Mouse (Mus musculus) testis, postnatal 14 days (tissue): Measurements from ENCODE around the gene Lrrc8c.

Experiments used
- DNase-seq: peaks from one replicate; pipeline ENCODE4 v3.0.0; 2021; ENCODE audit warnings: low spot score

Lrrc8c gene

DNA sequence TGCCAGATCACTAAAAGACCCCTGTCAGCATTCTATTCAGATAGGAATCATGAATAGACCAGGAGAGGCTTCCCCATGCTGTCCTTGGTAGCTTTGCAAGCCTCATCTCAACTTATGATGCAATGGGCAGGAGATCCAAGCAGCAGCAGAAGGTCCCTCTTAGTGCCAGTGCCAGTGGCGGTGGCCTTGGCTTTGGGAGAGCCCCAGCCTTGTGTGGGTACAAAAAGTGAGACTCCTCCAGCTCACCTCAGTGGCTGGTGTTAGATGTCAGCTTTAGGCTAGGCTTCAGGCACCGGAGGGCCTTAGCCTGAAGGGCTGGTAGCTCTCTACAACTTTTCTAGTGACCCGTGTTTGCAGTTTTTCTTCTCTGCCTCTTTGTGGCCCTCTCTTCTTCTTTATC lies 18.1 kb upstream of the Lrrc8c start:
- no peak for DNase-seq

DNA sequence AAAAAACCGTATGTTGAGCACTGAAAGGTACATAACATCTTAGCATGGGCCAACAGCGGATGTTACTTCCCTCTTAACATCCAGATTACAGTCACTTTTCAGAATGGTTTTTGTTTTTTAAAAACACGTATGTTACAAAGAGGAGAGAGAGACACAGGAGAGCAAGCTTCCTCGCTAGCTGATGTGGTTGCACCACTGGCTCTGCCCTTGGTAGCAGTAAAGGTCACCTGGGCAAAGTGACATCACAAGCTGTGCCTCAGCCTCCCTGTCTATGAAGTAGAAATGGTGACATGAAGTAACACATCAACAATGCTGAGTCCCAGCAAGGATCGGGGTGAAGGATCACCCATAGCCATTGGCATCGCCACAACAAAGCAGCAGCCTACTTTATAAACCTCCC lies 10.4 kb upstream of the Lrrc8c start:
- no peak for DNase-seq

DNA sequence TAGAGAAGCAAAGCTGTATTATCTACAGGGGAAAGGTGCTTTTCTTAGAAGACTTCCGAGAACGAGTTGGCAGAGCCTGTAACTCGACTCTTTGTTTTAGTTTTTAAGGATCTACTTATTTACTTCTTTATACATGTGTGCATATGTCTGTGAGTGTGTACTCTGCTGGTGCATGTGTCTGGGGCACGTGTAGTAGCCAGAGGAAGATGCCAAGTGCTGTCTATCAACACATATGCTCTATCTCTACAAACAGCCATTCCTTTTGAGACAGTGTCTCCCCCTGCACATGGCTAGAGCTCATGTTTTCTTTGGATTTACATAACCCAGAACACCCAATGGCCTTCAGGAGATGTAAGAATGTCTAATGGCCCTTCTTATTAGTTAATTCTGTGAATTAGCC lies 6.9 kb upstream of the Lrrc8c start:
- DNase-seq, result no peak

DNA sequence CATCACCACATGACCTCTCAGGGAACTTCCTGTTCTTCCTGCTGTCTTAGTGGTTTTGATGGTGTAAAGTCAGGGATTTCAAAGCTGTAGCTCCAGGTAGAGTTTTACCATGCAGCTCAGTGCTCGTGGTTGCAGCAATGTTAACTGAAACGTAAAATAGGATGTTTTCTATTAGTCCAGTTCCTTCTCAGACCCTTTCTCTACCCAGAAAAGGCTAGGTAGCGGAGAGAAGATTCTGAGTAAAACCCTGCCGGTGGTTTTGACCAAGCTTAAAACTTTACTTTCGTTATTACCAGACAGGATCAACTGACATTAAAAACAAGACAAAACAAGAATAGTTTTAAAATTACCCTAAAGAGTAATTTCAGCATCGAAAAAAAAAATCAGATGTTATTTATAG lies 3.7 kb upstream of the Lrrc8c start:
- no peak for DNase-seq

DNA sequence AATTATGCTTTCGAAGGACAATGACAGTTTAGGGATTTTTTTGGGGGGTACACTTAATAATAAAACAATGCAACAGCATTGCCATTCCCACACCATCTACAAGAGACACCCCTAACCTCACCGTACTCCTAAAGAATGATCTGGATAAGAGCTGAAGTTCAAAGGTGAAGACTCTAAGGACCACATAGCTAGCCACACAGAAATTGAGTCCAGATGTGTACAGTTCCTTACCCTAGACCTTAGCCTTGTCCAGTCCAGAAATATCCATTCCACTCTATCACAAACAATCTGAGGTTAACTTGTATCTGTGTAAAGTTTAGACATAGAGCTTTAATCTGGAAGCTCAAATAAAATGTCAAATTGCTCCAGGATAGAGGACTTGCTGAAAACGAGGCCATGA lies 2.9 kb upstream of the Lrrc8c start:
- no peak for DNase-seq

DNA sequence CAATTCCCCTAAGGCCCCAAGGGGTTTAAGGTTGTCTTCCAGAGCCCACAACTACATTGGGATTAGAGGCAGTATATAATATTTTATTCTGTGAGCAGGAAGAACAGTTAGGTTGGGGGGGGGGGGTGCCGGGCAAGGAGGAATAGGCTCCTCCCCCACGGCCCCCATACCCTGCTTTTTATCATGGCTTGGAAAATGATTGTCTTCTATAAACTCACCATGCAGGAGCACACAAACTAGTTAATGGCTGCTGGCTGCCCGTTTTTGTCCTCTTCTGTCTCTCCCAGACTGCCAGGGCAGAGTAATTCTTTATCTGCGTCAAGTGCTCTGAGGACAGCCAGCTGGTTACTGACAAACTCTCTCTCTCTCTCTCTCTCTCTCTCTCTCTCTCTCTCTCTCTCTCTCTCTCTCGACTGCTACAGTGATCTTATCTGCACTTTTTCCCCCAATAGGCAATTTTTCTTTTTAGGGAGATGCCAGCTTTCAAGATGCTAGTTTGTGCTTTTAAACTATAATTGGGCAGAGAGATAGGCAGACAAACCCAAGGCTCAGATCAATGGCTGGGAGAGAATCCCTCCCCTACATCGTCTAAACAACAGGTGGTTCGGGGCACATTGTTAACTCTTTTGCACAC lies 1.1 kb upstream of the Lrrc8c start:
- DNase-seq, result no peak

DNA sequence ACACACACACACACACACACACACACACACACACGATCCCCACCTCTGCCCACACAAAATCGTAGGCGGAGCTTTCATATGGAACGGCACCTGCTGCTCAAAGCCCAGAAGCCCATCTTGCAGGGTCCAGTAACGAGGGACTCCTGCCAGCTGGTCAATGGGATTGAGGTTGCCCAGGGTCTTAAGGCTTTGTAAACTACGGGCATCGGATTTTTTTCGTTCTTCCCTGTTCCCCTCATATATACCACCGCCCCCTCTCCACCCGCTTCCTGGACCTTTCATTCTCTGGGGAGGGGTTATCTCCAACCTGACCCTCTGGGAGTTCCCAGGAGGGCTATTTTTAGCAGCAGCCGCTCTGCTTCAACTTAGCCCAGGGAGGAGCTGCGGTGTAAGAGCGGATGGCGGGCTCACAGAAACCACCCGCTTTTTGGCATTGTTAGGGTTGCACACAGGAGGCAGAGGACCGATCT lies 527 bp upstream of the Lrrc8c start:
- DNase-seq, result peak; percentile 15

DNA sequence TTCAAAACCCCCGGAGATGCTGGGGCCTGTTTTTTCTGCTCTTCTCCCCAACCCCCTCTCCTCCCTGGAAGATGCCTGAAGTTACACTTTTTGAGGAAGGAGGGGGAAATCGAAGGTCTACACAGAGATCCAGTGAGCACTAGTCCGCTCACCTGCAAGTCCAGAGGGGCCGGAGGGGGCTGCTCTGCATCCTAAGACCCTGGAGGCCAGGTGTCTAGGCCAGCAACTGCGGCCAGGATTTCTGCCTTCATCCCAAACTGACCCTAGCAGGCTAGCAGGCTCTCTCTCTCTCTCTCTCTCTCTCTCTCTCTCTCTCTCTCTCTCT lies 750 bp downstream of the Lrrc8c start:
- no peak for DNase-seq

DNA sequence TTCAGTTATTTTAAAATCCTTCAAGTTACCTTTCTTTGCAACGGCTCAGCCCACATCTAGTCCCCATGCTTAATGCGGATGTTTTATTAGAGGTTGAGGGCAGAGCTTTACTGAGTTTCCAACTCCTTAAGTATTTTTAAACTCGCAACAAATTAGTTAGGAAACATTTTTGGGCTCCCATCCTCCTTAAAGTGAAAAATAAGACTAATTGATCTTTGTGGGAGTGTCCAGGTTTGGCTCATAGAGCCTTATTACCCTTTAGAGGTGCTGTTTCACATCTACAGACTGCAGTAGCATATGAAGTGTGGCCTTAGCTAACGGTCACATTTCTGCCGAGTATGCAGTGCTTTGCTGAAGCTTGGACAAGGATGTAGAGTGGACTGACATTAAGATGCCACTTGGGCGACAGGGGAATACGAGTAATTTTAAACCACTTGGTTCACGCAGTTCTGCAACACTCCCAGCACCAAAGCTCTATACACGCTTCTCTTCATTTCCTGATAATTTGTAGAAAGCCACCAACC lies 1.3 kb downstream of the Lrrc8c start:
- DNase-seq, result no peak

DNA sequence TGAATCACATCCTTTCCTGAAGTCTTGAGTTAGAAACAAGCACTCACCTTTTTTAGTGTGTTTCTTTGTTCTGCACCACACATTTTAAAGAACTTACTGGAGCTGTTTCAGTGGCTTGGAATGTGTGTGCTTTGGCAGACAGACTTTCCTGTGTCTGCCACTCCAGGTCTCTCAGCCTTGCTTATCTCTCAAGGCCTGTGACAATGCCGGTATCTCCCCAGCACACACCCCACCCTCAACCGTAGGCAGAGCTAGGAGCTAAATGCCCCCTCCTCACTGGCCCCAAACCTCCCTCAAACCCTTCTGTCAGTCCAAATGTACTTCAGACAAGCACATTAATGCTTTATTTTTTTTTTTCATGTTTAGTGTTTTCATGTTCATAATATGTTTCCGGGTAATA lies 4.3 kb downstream of the Lrrc8c start:
- DNase-seq, result peak; percentile 16

DNA sequence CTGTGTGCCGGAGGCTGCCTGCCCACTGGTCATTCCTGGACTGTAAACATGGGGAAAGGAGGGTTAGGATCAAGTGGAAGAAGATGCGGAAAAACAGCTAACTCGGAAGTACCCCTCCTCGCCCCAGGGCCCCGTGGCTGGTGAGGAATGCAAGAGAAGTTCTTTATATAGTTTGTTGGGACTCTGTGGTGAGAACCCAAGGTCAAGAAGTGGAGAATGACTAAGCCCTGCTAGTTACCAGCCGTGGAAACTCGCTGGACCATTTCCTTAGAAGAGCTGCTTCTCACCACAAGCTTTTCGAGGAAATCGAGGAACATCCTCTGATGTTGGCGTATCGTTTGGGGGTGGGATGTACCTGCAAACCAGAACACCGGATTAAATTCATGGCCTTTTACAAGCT lies 5.8 kb downstream of the Lrrc8c start:
- DNase-seq, result no peak

DNA sequence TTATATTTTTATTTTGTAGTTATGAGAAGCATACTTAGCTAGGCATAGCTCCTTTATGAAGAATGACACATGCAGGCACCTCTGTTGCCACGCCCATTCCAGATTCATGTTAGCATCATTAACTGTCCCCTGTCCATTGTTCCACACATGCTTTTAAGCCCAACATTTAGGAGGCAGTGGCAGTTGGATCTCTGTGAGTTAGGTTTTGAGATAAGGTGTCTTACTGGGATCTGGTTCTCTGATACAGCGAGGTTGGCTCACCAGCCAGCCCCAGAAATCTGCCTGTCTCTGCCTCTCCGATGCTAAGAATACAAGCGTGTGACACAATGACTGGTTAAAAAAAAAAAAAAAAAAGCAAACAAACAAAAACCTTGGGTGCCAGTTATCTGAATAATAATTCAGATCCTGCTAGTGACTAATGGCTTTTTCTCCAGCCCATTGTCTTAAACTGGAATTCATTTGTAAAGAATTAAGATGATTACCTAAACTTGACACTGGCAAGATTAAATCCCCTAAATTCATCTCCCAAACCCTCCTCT lies 7.0 kb downstream of the Lrrc8c start:
- no peak for DNase-seq

DNA sequence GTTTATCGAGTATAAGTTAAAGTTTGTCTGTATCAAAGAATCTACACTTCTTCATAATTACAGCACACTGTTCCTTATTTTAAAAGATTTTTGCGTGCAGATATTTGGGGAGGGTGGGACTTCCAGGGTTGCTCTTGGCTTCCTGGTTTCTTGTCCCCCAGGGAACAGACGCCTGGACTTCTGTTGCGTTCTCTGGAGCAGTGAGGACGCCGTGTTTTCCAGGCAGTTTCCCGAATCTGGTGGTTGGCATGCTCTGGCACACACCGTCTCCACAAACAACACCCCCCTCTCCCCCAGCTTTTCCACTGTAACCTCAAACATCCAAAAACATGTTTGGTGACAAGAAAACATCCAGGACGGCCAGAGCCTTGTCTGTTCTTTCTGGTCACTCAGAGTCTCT lies 7.6 kb downstream of the Lrrc8c start:
- no peak for DNase-seq

DNA sequence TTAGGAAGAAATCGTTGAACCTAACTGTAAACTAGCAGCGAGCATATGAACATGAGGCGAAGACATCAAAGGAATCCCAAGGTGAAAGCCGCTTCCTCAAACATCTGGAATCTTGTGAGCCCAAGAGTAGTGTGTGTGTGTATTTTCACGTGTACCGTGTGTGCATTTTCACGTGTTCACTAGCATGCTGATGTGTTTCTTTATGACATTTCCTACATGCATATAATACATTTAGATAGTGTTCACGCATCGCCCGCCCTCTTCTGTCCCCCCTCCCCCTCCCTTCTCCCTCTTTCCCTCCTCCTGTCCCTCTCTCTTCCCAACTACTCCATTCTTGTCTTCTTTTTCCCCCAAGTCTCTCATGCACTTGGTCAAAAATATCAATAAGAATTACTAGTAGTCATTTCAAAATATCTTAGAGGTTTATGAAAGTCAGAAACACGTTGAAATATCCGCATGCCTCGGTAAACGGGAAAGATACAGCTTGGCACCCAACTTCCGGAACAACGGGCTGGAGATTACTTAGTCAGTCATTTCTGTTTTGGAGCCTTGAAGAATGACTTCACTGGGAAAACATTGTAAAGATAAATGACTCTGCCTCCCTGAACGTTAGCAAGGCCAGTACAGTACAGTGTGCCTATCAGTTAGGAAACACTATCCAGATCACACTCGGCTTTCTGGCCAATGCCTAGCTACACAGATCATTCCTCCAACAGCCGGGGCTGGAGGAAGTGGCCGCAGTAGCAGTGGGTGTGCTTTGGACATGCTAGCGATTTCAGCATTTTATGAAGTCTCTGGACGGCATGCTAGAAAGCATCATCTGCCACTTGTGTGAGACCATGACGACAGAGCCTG lies 8.5 kb downstream of the Lrrc8c start:
- DNase-seq, result peak; percentile 46

DNA sequence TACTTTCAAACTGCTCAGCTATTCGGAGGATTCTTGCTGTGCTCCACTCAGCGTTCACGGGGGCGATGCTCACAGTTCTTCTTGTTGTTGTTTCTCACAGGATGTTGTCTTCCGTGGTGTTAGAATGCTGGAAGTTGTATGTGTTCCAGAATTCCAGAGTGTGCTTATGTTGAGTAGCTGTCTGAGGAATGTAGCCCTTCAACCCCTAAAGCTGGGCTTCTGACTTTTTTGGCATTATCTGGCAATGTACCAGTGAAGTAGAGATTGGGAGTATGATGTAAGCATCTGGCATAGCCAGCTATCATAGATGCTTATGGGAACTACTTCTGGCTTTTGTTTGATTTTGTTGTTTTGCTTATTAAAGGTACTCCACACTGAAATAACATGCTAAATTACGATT lies 11.4 kb downstream of the Lrrc8c start:
- DNase-seq, result no peak

DNA sequence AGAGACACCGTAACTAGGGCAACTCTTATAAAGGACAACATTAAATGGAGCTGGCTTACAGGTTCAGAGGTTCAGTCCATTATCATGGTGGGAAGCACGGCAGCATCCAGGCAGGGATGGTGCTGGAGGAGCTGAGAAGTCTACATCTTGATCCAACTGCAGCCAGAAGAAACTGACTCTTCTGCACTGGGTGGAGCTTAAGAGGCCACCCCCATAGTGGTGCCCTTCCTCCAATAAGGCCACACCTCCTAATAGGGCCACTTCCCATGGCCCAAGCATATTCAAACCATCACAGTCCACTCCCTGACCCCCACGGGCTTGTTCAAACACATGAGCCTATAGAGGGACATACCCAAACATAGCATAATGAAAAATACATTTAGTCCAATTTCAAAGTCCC lies 16.0 kb downstream of the Lrrc8c start:
- DNase-seq, result no peak

DNA sequence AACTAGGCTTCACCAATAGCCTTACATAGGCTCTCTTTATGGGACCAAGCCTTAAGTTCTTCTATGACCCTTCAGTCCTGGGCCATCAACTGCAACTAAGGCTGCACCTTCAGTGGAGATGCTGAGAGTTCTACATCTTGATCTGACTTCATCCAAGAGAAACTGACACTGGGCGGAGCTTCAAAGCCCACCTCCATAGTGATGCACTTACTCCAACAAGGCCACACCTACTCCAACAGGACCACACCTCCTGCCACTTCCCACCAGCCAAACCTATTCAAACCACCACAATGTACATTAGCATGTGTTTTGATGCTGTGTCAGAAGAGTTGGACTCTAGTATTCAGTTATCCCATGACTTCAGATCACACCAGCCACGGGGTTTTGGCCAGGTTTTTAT lies 17.0 kb downstream of the Lrrc8c start:
- no peak for DNase-seq

DNA sequence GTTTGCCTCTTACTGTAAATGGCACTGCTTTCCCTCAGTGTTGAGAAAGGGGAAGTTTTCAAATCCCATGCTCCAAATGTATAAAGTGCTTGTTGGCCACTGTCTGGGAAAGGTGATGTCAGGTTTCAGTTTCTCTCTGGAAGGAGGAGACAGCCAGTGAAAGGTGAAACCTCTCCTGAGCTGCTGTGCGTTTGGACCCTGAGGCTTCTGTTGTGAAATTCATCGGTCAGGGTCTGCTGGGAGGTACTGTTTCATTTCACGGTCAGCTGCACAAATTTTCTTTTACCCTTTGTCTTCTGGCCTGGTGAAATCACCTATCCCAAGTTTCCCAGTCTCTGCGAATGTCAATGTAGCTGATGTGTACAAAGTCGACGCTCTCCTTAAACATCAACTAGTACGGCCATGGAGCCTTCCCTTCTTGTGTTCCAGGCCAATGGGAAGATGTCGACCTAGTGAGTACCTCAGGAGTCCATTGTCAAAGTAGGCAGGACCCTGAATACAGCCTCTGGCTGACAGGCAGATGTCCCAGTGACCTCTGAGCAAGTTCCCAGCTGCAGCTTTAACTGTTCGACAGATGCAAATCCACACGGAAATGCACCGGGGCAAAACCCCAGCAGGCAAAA lies 18.0 kb downstream of the Lrrc8c start:
- DNase-seq, result no peak

DNA sequence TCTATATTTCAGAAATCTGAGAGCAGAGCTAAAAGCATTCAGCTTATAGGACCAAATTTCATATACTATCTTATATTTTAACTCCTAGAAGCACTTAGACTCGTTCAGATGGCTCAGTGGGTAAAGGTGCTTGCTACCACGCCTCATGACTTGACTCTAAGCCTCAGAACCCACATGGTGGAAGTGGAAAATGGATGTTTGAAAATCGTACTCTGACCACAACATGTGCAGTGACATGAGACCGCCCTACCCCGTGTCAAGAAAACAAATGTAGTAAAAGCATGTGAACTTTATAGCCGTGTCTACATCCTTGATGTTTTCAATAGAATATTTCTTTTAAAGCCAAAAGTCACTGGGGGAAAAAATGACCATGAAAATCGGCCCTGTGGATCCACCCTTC lies 21.9 kb downstream of the Lrrc8c start:
- DNase-seq, result no peak

DNA sequence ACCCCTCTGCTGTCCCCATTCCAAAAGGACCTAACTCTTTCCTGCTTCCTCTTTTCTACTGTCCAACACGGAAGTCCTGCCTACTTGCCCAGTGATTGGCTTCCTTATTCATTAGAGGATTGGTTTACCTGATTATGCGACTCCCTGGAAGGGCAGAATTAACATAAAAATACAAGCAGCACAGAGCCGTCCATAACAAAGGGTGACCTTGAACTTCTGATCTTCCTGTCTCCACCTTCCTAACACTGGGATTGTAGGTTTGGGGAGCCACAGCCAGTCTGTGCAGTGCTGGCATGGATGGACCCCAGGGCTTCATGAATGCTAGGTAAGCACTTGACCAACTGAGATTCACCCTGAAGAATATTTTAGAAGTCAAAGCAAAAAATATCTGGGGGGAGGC lies 25.9 kb downstream of the Lrrc8c start:
- DNase-seq, result no peak

DNA sequence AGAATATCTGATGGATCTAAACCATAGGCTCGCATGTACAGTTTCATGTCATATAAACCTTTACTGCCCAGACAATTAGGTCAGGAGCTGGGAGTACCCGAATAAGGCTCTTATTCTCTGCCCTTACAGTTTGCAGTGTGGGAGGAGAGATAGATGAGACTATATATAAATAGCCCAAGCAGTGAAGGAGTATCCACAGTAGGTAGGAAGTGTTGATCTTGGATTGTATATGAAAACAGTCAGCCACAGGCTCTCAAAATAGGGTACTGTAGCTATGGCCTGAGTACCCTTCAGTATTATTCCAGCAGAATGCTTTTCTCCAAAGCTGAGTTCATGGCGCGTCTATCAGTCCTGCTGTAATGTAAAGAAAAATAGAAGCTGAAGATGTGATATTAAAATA lies 27.9 kb downstream of the Lrrc8c start:
- DNase-seq, result no peak

DNA sequence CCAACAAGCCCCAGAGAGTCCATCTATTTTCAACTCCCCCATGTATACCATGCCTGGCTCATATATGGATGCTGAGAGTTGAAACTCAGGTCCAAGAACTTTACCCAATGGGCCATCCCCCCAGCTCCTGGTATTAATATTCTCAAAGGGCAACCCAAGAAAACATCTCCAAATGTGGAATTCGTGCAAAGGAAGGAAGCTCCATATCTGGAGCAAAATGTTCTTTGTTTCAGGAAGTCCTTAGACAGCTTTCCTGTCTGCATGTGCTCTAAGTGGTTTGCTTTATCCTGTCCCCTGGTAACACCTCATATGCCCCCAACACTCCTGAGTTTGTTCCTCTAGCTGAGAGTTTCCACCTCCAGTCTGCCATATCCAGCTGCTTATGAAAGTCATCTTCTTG lies 32.6 kb downstream of the Lrrc8c start:
- no peak for DNase-seq

DNA sequence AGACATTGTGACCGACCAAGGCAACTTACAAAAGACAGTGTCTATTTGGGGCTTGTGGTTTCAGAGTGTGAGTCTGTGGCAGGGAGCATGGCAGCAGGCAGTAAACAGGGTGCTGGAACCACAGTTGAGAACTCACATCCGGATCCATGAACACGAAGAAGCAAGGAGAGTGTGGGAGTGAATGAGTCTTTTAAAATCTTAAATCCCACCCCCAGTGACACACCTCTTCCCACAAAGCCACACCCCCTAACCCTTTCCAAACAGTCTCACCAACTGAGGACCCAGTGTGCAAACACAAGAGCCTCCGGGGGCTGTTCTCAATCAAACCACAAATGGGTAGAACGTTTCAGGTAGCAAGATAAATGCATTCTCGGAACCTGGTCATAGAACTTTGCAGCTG lies 37.1 kb downstream of the Lrrc8c start:
- no peak for DNase-seq
